In the genomic region with DNA sequence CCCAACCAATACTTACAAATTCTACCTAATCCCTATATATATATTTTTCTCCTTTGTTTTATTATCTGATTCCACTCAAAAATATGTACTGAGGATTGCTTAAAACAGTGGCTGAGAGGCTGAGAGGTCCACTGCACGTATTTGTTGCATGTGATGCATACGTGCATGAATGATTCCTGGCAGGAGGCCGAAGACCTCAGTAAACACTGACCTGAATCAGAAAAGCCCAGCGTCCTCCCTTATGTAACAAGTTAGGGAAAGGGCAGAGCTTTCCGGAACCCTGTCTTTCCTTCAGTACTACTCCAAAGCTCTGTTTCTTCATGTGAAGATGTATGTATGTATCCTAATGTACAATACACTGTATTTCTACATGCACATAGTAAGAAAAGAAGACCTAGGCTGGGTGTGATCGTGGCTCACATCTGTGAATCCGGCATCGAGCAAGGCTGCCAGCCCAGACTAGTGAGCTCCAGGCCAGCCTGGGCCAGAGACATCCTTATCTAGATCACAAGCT, we compare ENCODE assay signal across 13 mouse cellular contexts. TPM values are rescaled to one million over a fixed set of nuclear protein-coding genes. Genes with fewer than 3 reads are reported as not detected.
DNase-seq lines count a peak whose midpoint lies in the region; ATAC-seq and TF ChIP-seq lines count a peak whose summit lies in the region.
"Had no signal": no experiment of that assay in that cellular context is flagged by ENCODE, and none has a peak within 500 bp of the region (broad histone marks: within the 10 kb centered on the region; RNA-seq: fewer than 3 reads in every experiment).

No protein-coding gene starts in this region.

- H3K9me3 ChIP-seq in midbrain, postnatal 0 days (ENCODE audit: low read length): no peaks in the 10 kb centered on the region
- H3K9me3 ChIP-seq in midbrain, embryonic 15.5 days: no peaks in the 10 kb centered on the region
- H3K9me3 ChIP-seq: midbrain, embryonic 13.5 days had no signal

- H3K4me2 ChIP-seq in midbrain, postnatal 0 days (ENCODE audit: low read depth, low read length, poor library complexity, severe bottlenecking): no peak overlapping the region
- no peak overlapping the region for H3K4me2 ChIP-seq in midbrain, embryonic 15.5 days

- peak; percentile 55 for DNase-seq in midbrain, postnatal 0 days (ENCODE audit: low spot score)
- DNase-seq in cerebellum, adult 9-10 months: peak; percentile 68
- peak; percentile 73 to 80 for DNase-seq in kidney, postnatal 36 days
- no peak for DNase-seq in layer of hippocampus, postnatal 25 days (ENCODE audit: extremely low spot score in 1 of 2, low spot score in 1 of 2)
- DNase-seq in lung, postnatal 10 days: no peak
- DNase-seq in right cerebral cortex, adult 2 months (ENCODE audit: low spot score in 2 of 2): no peak
- DNase-seq: adrenal gland, postnatal 25 days; heart, postnatal 4 days; right cerebral cortex, adult 18-20 months had no signal

- TF ChIP-seq CTCF in midbrain, postnatal 0 days (IDR thresholded peaks at IDR 0.05): no peak

- no peaks in the 10 kb centered on the region for H3K27me3 ChIP-seq in midbrain, postnatal 0 days (ENCODE audit: insufficient read depth, low read length)
- no peaks in the 10 kb centered on the region for H3K27me3 ChIP-seq in midbrain, embryonic 15.5 days (replicated peaks)

- H3K27ac ChIP-seq in midbrain, postnatal 0 days (ENCODE audit: low read depth, low read length): no peak overlapping the region
- H3K27ac ChIP-seq in midbrain, embryonic 15.5 days: no peak overlapping the region
- H3K27ac ChIP-seq: midbrain, embryonic 13.5 days had no signal

- WGBS in midbrain, postnatal 0 days: 64% methylated on average over 8 of the region's 8 CpGs
- 48% methylated on average over 8 of the region's 8 CpGs for WGBS in midbrain, embryonic 15.5 days

- ATAC-seq in midbrain, postnatal 0 days (ENCODE audit: low FRiP score): no peak
- ATAC-seq in midbrain, embryonic 15.5 days (replicated peaks): no peak

- no peaks in the 10 kb centered on the region for H3K36me3 ChIP-seq in midbrain, postnatal 0 days (ENCODE audit: insufficient read depth, low read length)
- H3K36me3 ChIP-seq in midbrain, embryonic 15.5 days (replicated peaks): no peaks in the 10 kb centered on the region
- H3K36me3 ChIP-seq: midbrain, embryonic 13.5 days had no signal

- peaks cover 3% of the 10 kb centered on the region; the same call in 1 of the 2 replicates for H3K4me1 ChIP-seq in midbrain, postnatal 0 days (ENCODE audit: insufficient read depth, low read length)
- peaks cover 9% of the 10 kb centered on the region for H3K4me1 ChIP-seq in midbrain, embryonic 15.5 days

- no peak overlapping the region for H3K9ac ChIP-seq in midbrain, postnatal 0 days (replicated peaks; ENCODE audit: low read length, poor library complexity, severe bottlenecking)
- no peak overlapping the region for H3K9ac ChIP-seq in midbrain, embryonic 15.5 days

- H3K4me3 ChIP-seq in midbrain, postnatal 0 days (ENCODE audit: low read depth, low read length): no peak overlapping the region
- H3K4me3 ChIP-seq in midbrain, embryonic 15.5 days: no peak overlapping the region

RNA-seq across cellular contexts. Expression of a gene that starts 8.6 kb away (rescaled TPM):
- 0.49 TPM in 1 of 2 replicates, not detected in the other for total RNA-seq in midbrain, postnatal 0 days (2014; rRNA removed)
- 0.40 and 0.49 TPM in 2 replicates for polyA plus RNA-seq in midbrain, postnatal 0 days (2015; fragmentation: Nextera tagmentation; extraction: Ambion mirVana)
- 1.0 and 2.1 TPM in 2 replicates for polyA plus RNA-seq in midbrain, embryonic 15.5 days (2015; fragmentation: Nextera tagmentation; extraction: Ambion mirVana)
- total RNA-seq in layer of hippocampus, postnatal 25 days (2021): under 1 TPM in 1 of 2 experiments, not detected in 1; 0.26 TPM
- total RNA-seq: layer of hippocampus, postnatal 10 days had no signal
- polyA plus RNA-seq: lung, postnatal 0 days had no signal

RNA-seq across cellular contexts. Expression of a gene that starts 20.9 kb away (rescaled TPM):
- 31.5 and 36.4 TPM in 2 replicates for total RNA-seq in midbrain, postnatal 0 days (2014; rRNA removed)
- polyA plus RNA-seq in midbrain, postnatal 0 days (2015; fragmentation: Nextera tagmentation; extraction: Ambion mirVana): 961 and 994 TPM in 2 replicates
- 603 and 679 TPM in 2 replicates for polyA plus RNA-seq in midbrain, embryonic 15.5 days (2015; fragmentation: Nextera tagmentation; extraction: Ambion mirVana)
- total RNA-seq in layer of hippocampus, postnatal 25 days (2021): 100 to 1,000 TPM; 311 to 356 TPM

RNA-seq across cellular contexts. Expression of a gene that starts 27.0 kb away (rescaled TPM):
- 19.5 and 33.8 TPM in 2 replicates for total RNA-seq in midbrain, postnatal 0 days (2014; rRNA removed)
- 26.4 and 29.7 TPM in 2 replicates for polyA plus RNA-seq in midbrain, postnatal 0 days (2015; fragmentation: Nextera tagmentation; extraction: Ambion mirVana)
- polyA plus RNA-seq in midbrain, embryonic 15.5 days (2015; fragmentation: Nextera tagmentation; extraction: Ambion mirVana): 48.7 and 51.1 TPM in 2 replicates
- total RNA-seq in layer of hippocampus, postnatal 25 days (2021): 10 to 100 TPM; 41.6 to 48.3 TPM

RNA-seq across cellular contexts. Expression of a gene that starts 47.5 kb away (rescaled TPM):
- 38.7 and 45.6 TPM in 2 replicates for total RNA-seq in midbrain, postnatal 0 days (2014; rRNA removed)
- 22.2 and 26.1 TPM in 2 replicates for polyA plus RNA-seq in midbrain, postnatal 0 days (2015; fragmentation: Nextera tagmentation; extraction: Ambion mirVana)
- 39.6 and 44.9 TPM in 2 replicates for polyA plus RNA-seq in midbrain, embryonic 15.5 days (2015; fragmentation: Nextera tagmentation; extraction: Ambion mirVana)
- total RNA-seq in layer of hippocampus, postnatal 25 days (2021): 10 to 100 TPM; 41.3 to 44.6 TPM

Comparison
In these comparisons a context has a peak if more than half of its experiments do, and no peak if none do; other contexts are left out.
1. DNase-seq: peak in midbrain, postnatal 0 days (single experiment), cerebellum, adult 9-10 months (single experiment) and kidney, postnatal 36 days (2 of 2); none in layer of hippocampus, postnatal 25 days (0 of 2), lung, postnatal 10 days (single experiment) and right cerebral cortex, adult 2 months (0 of 2).